Mouse (Mus musculus) c-Kit-negative CD71-positive TER-119-positive erythroid progenitor cells, embryonic 14.5 days (primary cell): Measurements from ENCODE around the gene Iqschfp.

ENCODE experiments used
- DNase-seq: peaks from one replicate; pipeline ENCODE4 v3.0.0-alpha.2; 2013; ENCODE audit warnings: low read depth, low spot score

The Iqschfp gene

GRCm38 (mm10) chr3:68492513-68492912 lies 600.5 kb downstream of the Iqschfp start:
- no peak for DNase-seq

GRCm38 (mm10) chr3:68493170-68493585 lies 601.1 kb downstream of the Iqschfp start:
- DNase-seq = no peak

- DNase-seq = no peak
Observed at GRCm38 (mm10) chr3:68493586-68494295, 601.7 kb downstream of the Iqschfp start.

GRCm38 (mm10) chr3:68494296-68495095 lies 602.5 kb downstream of the Iqschfp start:
- no peak for DNase-seq

- DNase-seq = no peak
Observed at GRCm38 (mm10) chr3:68495096-68495735, 603.2 kb downstream of the Iqschfp start.

GRCm38 (mm10) chr3:68495736-68496242 lies 603.8 kb downstream of the Iqschfp start:
- DNase-seq = no peak

- no peak for DNase-seq
Observed at GRCm38 (mm10) chr3:68496513-68496912, 604.5 kb downstream of the Iqschfp start.

GRCm38 (mm10) chr3:68499532-68500152 lies 607.6 kb downstream of the Iqschfp start:
- no peak for DNase-seq

- DNase-seq = no peak
Observed at GRCm38 (mm10) chr3:68504838-68505237, 612.8 kb downstream of the Iqschfp start.

- DNase-seq = no peak
Observed at GRCm38 (mm10) chr3:68506769-68507318, 614.8 kb downstream of the Iqschfp start.

GRCm38 (mm10) chr3:68508629-68509028 lies 616.6 kb downstream of the Iqschfp start:
- no peak for DNase-seq

- DNase-seq = no peak
Observed at GRCm38 (mm10) chr3:68510872-68511271, 618.8 kb downstream of the Iqschfp start.

- no peak for DNase-seq
Observed at GRCm38 (mm10) chr3:68511744-68512143, 619.7 kb downstream of the Iqschfp start.

- DNase-seq = no peak
Observed at GRCm38 (mm10) chr3:68512327-68512726, 620.3 kb downstream of the Iqschfp start.

- DNase-seq = no peak
Observed at GRCm38 (mm10) chr3:68513340-68514119, 621.5 kb downstream of the Iqschfp start.

- DNase-seq = no peak
Observed at GRCm38 (mm10) chr3:68514120-68514497, 622.1 kb downstream of the Iqschfp start.

GRCm38 (mm10) chr3:68514717-68515116 lies 622.7 kb downstream of the Iqschfp start:
- DNase-seq = no peak

- DNase-seq = no peak
Observed at GRCm38 (mm10) chr3:68516393-68517081, 624.5 kb downstream of the Iqschfp start.

- DNase-seq = no peak
Observed at GRCm38 (mm10) chr3:68517236-68517635, 625.2 kb downstream of the Iqschfp start.

GRCm38 (mm10) chr3:68518041-68518440 lies 626.0 kb downstream of the Iqschfp start:
- DNase-seq = no peak
